Mouse (Mus musculus): ENCODE measurements at regions not wholly inside any gene's neighbourhood (a gene's known extent, or its start where the extent isn't known, plus 50 kb on each side); places are given as distances from the start of the nearest gene placed in this dataset.
"Not testable (repeated sequence)": the region's sequence is repeated elsewhere in the genome, so short reads cannot be mapped to it uniquely, and the experiment has no call there.

- WGBS: 26% methylated on average over 1 of the region's 1 CpGs
- no peak overlapping the region for H3K4me3 ChIP-seq (replicated peaks; ENCODE audit: control insufficient read depth, low read depth, low read length)
- no peak overlapping the region for H3K27ac ChIP-seq (ENCODE audit: control insufficient read depth, insufficient read depth, low read depth, low read length, poor library complexity)
- H3K4me1 ChIP-seq (ENCODE audit: control insufficient read depth, insufficient read depth, low read length): no peaks in the 10 kb centered on the region
- no peak for TF ChIP-seq CTCF (IDR thresholded peaks at IDR 0.05; ENCODE audit: control insufficient read depth, insufficient read depth, low read length)
- no peak for TF ChIP-seq POLR2A (IDR thresholded peaks at IDR 0.05; ENCODE audit: borderline replicate concordance, control insufficient read depth, low read depth, low read length)
These were observed 1054.0 kb downstream of the Adam6a start for GRCm38 (mm10) chr12:114597672-114598071.

- Histone ChIP-seq H3K4me3 (replicated peaks; ENCODE audit: control insufficient read depth, low read depth, low read length) (no peak overlapping the region), H3K27ac (ENCODE audit: control insufficient read depth, insufficient read depth, low read depth, low read length, poor library complexity) (no peak overlapping the region), H3K4me1 (ENCODE audit: control insufficient read depth, insufficient read depth, low read length) (no peaks in the 10 kb centered on the region; the same call in 1 of the 2 replicates)
- TF ChIP-seq POLR2A (IDR thresholded peaks at IDR 0.05; ENCODE audit: borderline replicate concordance, control insufficient read depth, low read depth, low read length): no peak
- no peak for TF ChIP-seq CTCF (IDR thresholded peaks at IDR 0.05; ENCODE audit: control insufficient read depth, insufficient read depth, low read length)
These were observed 1065.5 kb downstream of the Adam6a start for GRCm38 (mm10) chr12:114609171-114609570.

- Histone ChIP-seq H3K27ac (ENCODE audit: control insufficient read depth, insufficient read depth, low read depth, low read length, poor library complexity) (no peak overlapping the region), H3K4me3 (replicated peaks; ENCODE audit: control insufficient read depth, low read depth, low read length) (no peak overlapping the region), H3K4me1 (ENCODE audit: control insufficient read depth, insufficient read depth, low read length) (no peaks in the 10 kb centered on the region; the same call in 1 of the 2 replicates)
- TF ChIP-seq POLR2A (IDR thresholded peaks at IDR 0.05; ENCODE audit: borderline replicate concordance, control insufficient read depth, low read depth, low read length) (no peak), CTCF (IDR thresholded peaks at IDR 0.05; ENCODE audit: control insufficient read depth, insufficient read depth, low read length) (no peak)
- 32% methylated on average over 2 of the region's 2 CpGs for WGBS
These were observed 1068.4 kb downstream of the Adam6a start for GRCm38 (mm10) chr12:114612108-114612507.

- Histone ChIP-seq H3K27ac (ENCODE audit: control insufficient read depth, insufficient read depth, low read depth, low read length, poor library complexity) (no peak overlapping the region), H3K4me3 (replicated peaks; ENCODE audit: control insufficient read depth, low read depth, low read length) (no peak overlapping the region), H3K4me1 (ENCODE audit: control insufficient read depth, insufficient read depth, low read length) (no peaks in the 10 kb centered on the region; the same call in 1 of the 2 replicates)
- 41% methylated on average over 3 of the region's 3 CpGs for WGBS
- TF ChIP-seq CTCF (IDR thresholded peaks at IDR 0.05; ENCODE audit: control insufficient read depth, insufficient read depth, low read length): no peak
- no peak for TF ChIP-seq POLR2A (IDR thresholded peaks at IDR 0.05; ENCODE audit: borderline replicate concordance, control insufficient read depth, low read depth, low read length)
These were observed 1071.5 kb downstream of the Adam6a start for GRCm38 (mm10) chr12:114615179-114615578.

GRCm38 (mm10) chr12:114615712-114616111 is 1072.0 kb downstream of the Adam6a start:
- WGBS: 17% methylated on average over 1 of the region's 1 CpGs
- no peak overlapping the region for H3K27ac ChIP-seq (ENCODE audit: control insufficient read depth, insufficient read depth, low read depth, low read length, poor library complexity)
- no peak overlapping the region for H3K4me3 ChIP-seq (replicated peaks; ENCODE audit: control insufficient read depth, low read depth, low read length)
- H3K4me1 ChIP-seq (ENCODE audit: control insufficient read depth, insufficient read depth, low read length): no peaks in the 10 kb centered on the region
- TF ChIP-seq CTCF (IDR thresholded peaks at IDR 0.05; ENCODE audit: control insufficient read depth, insufficient read depth, low read length) (no peak), POLR2A (IDR thresholded peaks at IDR 0.05; ENCODE audit: borderline replicate concordance, control insufficient read depth, low read depth, low read length) (no peak)

GRCm38 (mm10) chr12:114641089-114641488 is 1097.4 kb downstream of the Adam6a start:
- Histone ChIP-seq H3K4me3 (replicated peaks; ENCODE audit: control insufficient read depth, low read depth, low read length) (no peak overlapping the region), H3K27ac (ENCODE audit: control insufficient read depth, insufficient read depth, low read depth, low read length, poor library complexity) (no peak overlapping the region), H3K4me1 (ENCODE audit: control insufficient read depth, insufficient read depth, low read length) (no peaks in the 10 kb centered on the region)
- TF ChIP-seq POLR2A (IDR thresholded peaks at IDR 0.05; ENCODE audit: borderline replicate concordance, control insufficient read depth, low read depth, low read length): no peak
- no peak for TF ChIP-seq CTCF (IDR thresholded peaks at IDR 0.05; ENCODE audit: control insufficient read depth, insufficient read depth, low read length)
- WGBS: 23% methylated on average over 1 of the region's 1 CpGs

- Histone ChIP-seq H3K4me3 (replicated peaks; ENCODE audit: control insufficient read depth, low read depth, low read length) (no peak overlapping the region), H3K27ac (ENCODE audit: control insufficient read depth, insufficient read depth, low read depth, low read length, poor library complexity) (no peak overlapping the region), H3K4me1 (ENCODE audit: control insufficient read depth, insufficient read depth, low read length) (no peaks in the 10 kb centered on the region; the same call in 1 of the 2 replicates)
- 13% methylated on average over 3 of the region's 3 CpGs for WGBS
- TF ChIP-seq POLR2A (IDR thresholded peaks at IDR 0.05; ENCODE audit: borderline replicate concordance, control insufficient read depth, low read depth, low read length) (no peak), CTCF (IDR thresholded peaks at IDR 0.05; ENCODE audit: control insufficient read depth, insufficient read depth, low read length) (no peak)
These were observed 1102.7 kb downstream of the Adam6a start for GRCm38 (mm10) chr12:114646372-114646771.

GRCm38 (mm10) chr12:114650432-114651101 is 1106.9 kb downstream of the Adam6a start:
- H3K4me1 ChIP-seq (ENCODE audit: control insufficient read depth, insufficient read depth, low read length); H3K4me3 ChIP-seq (replicated peaks; ENCODE audit: control insufficient read depth, low read depth, low read length); H3K27ac ChIP-seq (ENCODE audit: control insufficient read depth, insufficient read depth, low read depth, low read length, poor library complexity): not testable (repeated sequence)
- 12% methylated on average over 1 of the region's 1 CpGs for WGBS

GRCm38 (mm10) chr12:114657134-114657533 is 1113.4 kb downstream of the Adam6a start:
- not testable (repeated sequence) for H3K4me3 ChIP-seq (replicated peaks; ENCODE audit: control insufficient read depth, low read depth, low read length); H3K4me1 ChIP-seq (ENCODE audit: control insufficient read depth, insufficient read depth, low read length); H3K27ac ChIP-seq (ENCODE audit: control insufficient read depth, insufficient read depth, low read depth, low read length, poor library complexity)
- WGBS: 24% methylated on average over 2 of the region's 2 CpGs

Measured in bone marrow, adult 2 months (tissue).